Mouse (Mus musculus) mouse trophoblast stem cell (cell line): ENCODE data around the gene Mrpl43.
"Not testable (repeated sequence)": the region's sequence is repeated elsewhere in the genome, so short reads cannot be mapped to it uniquely, and the experiment has no call there.

Experiments used
- in situ Hi-C, 2 experiments: fragments of 300-500 bp; cut with MseI, MboI; formaldehyde crosslinking; loops; 2 replicates in 1 of 2; 3 replicates in 1 of 2; pipeline ENCODE4 v1.15.1; 2025

The Mrpl43 gene

DNA sequence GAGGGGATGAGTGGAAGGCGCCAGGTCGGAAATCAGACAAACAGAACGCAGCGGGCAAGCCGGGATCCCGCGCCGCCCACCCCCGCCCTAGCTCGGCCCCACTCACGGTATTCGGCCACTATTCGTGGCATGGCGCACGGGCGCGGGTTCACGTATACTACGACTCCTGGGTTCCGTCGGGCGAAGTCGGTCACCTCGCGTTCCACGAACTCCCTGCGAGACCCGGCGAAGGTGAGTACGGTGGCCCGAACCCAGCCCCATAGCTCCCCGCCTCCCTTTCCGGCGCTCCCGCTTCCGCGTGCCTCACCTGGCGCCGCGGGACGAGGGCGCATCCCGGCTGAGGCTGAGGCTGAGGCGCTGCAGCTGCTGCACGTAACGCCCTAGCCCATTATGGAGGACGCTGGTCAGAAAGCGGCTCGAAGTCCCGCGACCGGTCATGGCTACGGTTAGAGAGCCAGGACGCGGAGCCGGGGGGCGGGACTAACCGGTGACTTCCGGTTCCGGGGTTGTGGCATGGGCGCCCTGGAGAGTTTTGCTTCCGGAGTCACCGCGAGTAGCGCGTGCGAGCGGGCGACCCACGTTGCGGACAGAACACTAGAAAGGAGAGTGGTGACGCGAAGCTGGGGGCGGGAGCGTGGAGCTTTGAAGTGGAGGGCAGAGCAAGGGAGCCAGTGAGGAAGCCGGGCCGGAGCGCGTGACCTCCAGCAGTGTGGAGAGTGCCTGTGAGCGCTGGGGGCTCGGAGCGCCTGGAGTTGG is at the start of gene Mrpl43:
Mrpl43 (minus strand) TSS at position 486 of the 756 bp plus-strand sequence.
- in situ Hi-C loops, result no loop called here

DNA sequence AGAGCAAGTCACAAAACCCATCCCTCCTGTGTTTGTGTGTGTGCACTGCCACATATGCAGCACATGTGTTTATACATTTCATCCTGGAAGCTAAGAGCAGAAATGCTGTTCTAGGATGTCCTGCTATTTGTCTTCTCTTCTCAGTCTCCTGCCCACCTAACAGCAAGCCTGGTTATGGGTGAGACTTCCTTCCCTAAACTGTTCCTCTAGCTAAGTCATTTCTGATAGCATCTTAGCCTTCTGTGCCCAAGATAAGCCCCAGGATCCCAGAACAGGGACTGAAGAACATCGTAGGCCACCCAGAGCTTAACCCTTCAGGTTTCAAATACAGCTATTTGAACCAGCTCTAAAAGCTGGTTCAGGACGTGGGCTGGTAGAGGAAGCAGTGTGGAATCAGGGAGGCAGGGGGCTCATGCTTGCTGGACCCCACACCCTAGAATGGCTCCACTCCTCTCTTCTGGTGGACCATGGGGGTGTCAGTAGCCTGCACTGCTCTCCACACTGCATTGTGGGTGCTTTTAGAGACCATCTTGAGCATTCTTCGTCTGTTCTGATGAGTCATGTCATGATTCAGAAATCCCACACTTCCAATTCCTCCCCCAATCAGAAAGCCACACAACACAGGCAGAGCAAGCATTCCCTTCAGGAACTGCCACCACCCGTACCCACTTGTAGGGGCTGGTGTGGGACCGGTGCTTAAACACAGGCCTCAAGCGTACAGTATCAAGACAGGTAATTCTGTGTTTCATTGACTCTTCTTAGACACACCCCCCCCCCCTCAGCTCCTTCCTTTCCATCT is 48.8 kb upstream of the Mrpl43 start:
- in situ Hi-C loops, result no loop called here

DNA sequence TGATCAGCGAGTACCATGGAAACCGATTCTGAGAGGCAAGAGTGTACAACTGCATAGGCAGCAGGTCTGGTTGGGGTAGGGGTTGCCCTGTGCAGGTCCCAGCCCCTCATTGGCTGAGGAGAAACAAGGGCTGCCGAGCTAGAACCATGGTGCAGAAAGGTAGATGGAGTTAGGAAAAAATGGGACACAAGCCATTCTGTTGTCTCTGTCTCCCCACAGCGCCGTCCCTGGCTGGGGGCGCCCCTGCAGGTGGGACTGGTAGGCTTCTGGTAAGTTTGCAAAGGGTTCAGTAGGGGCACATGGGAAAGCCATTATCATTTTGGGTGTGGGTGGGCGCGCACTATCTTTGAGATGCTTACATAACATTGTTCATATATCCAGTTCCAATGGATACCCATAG is 47.2 kb upstream of the Mrpl43 start:
- in situ Hi-C loops, result no loop called here

DNA sequence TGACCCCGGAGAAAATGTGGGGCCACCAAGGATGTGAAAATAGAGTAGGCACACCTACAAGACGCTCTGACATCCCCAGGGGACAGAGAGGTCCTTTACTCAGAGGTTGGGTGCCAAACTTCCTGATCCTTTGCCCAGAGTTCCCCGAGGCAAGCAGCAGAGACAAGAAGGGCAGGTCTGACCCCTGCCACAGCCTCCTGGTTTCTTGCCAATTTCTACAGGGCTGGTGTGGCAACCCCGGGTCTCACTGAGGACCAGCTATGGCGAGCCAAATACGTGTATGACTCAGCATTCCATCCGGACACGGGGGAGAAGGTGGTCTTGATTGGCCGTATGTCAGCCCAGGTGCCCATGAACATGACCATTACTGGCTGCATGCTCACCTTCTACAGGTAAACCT is 43.3 kb upstream of the Mrpl43 start:
- in situ Hi-C loops, result no loop called here

DNA sequence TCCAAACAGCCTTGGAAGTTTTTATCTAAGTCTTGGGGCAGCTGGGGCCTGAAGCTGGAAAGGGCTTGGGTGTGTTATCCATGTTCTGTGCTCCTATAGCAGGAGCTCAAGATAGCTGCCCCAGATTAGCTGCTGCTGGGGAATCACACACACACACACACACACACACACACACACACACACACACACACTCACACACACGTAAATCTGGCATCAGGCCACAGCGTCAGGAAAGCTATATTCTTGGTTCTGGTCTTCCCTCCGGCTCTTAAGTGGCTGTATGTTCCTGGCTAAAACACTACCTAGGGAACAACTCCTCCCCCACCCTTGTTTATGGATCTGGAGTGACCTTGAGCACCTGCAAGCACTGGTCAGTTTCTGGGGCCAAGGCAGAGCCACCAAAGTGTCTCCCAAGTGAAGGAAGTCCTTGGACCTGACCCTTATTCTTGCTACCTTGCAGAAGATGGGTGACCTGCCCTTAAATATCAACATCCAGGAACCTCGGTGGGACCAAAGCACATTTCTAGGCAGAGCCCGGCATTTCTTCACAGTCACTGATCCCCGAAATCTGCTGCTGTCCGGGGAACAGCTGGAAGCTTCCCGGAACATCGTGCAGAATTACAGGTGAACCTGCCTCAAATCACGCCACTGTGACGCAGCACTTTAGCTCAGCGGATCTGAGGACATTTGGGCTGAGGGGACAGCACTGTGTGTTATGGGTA is 42.6 kb upstream of the Mrpl43 start:
- in situ Hi-C loops, result no loop called here

GRCm38 (mm10) chr19:45047935-45048643 is 41.8 kb upstream of the Mrpl43 start:
- in situ Hi-C loops, result no loop called here

- in situ Hi-C loops, result no loop called here
These were observed 41.2 kb upstream of the Mrpl43 start, which contains the start of gene Sfxn3 for GRCm38 (mm10) chr19:45047417-45047934. Gene Sfxn3 (plus strand): TSS chr19:45047503.

DNA sequence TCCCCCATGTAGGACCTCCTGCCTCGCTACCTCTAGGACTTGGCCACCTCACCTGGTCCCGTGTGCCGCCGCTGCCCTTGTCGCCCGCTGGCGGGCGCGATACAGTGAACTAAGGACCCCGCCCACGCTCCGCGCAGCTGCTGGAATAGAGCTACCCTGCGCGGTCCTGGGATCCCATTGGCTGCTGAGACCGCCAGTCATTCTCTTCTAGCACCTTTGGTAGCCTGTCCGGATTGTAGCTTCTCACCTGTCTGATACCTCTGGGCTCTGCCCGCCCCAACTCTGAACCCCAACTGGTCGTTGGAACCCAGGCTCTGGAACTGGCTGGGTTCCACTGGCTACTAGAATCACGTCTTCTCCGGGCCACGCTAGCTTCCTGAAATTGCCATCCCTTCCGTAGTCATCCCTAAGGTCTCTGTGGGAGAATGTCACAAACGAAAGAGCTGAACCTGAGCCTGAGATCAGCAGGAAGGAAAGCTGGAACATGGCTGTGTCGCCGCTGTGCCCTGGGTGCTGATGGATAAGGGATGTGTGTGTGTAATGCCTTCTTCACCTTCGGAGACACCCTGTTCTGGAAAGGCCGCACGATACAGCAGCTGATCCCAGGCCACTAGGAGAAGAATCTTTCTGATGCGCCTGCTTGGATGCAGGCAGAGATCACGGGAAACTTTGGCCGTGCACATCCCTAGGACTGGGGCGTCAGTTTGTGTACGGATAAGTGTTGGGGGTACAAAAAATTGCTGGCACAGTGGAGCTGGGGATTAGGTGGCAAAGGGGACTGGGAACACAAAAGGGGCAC is 40.5 kb upstream of the Mrpl43 start:
- in situ Hi-C loops, result no loop called here

GRCm38 (mm10) chr19:45045651-45046050 is 39.4 kb upstream of the Mrpl43 start, which contains the start of gene Pdzd7:
Gene Pdzd7 (minus strand): TSS chr19:45045717.
- in situ Hi-C loops, result no loop called here

- in situ Hi-C loops, result no loop called here
These were observed 39.0 kb upstream of the Mrpl43 start for GRCm38 (mm10) chr19:45045236-45045635.

DNA sequence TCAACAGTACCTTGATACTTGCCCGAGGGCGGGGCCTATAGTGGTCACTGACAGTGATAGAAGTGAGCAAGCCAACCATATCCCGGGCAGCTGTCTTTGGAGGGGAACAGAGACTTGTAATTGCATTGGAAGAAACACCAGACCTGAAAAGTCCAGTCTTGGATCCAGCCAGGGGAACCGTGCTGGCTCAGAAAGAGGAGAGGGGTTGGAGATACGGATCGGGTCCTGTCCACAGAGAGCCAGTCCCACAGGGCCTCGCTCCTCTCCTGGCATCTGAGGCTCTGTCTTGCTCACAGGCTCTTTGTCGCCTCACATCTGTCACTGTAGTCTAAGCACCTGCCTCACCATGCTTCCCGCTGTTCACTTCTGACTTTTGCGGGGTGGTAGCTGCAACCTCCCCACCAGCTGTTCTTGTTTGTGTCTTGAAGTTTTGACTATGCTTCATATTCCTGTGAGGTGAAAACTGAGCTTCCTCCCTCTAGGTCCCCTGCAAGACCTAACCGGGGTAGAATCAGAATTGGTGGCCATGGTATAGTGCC is 38.2 kb upstream of the Mrpl43 start:
- in situ Hi-C loops, result no loop called here

DNA sequence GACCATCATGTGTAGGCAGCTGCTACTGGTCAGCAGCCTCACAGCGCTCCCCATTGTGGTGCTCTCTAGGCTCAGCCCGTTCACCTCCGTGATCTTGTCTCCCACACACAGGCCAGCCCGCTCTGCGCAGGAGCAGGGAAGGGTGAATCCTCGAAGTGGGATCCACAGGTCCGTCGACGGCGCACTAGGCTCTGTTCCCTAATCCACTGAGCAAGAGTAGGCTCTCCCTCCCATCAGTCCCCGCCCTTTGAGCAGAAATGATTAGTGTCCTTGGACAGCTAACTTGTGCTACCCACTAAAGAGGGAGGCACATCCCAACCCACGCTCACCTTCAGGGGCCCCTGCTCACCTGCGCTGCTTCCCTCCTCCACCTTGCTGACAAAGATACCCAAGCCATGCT is 34.0 kb upstream of the Mrpl43 start:
- in situ Hi-C loops, result no loop called here

GRCm38 (mm10) chr19:45038198-45038597 is 32.0 kb upstream of the Mrpl43 start:
- in situ Hi-C loops, result not testable (repeated sequence)

DNA sequence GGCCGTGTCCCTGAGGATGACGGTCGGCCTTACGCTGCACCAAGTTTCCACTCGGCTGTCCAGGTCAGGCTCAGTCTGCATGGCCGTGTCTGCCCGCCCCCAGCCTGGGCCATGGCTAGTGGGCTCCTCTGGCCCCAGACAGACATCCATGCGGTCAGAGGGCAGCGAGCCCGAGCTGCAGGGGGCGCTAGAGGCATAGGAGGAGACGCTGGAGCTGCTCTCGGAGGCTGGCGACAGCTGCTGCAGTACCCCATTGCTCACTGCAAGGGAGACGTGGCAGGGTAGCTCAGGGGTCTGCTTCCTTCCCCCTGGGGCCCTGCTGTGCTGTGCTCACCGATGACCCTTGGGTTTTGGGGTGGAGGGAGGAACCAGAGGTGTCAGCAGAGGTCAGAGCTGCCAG is 30.6 kb upstream of the Mrpl43 start:
- in situ Hi-C loops, result no loop called here

GRCm38 (mm10) chr19:45032570-45033332 is 26.5 kb upstream of the Mrpl43 start:
- in situ Hi-C loops, result no loop called here

- in situ Hi-C loops, result no loop called here
These were observed 25.5 kb upstream of the Mrpl43 start for GRCm38 (mm10) chr19:45031780-45032179.

GRCm38 (mm10) chr19:45030746-45031693 is 24.8 kb upstream of the Mrpl43 start:
- in situ Hi-C loops, result no loop called here

GRCm38 (mm10) chr19:45030111-45030510 is 23.9 kb upstream of the Mrpl43 start:
- in situ Hi-C loops, result no loop called here
